Mouse (Mus musculus): Measurements from ENCODE around the gene Arhgap31.

The Arhgap31 gene

GRCm38 (mm10) chr16:38713404-38714258 is 557 bp upstream of the Arhgap31 start:
- Histone ChIP-seq H3K4me1 (replicated peaks; ENCODE audit: low read depth, low read length) (peaks cover 4% of the 10 kb centered on the region; the same call in 1 of the 2 replicates), H3K36me3 (ENCODE audit: insufficient read depth, low read length) (no peaks in the 10 kb centered on the region), H3K27me3 (ENCODE audit: insufficient read depth, low read length) (peaks cover 54% of the 10 kb centered on the region), H3K9me3 (ENCODE audit: low read length) (no peaks in the 10 kb centered on the region), H3K4me3 (replicated peaks; ENCODE audit: low read length) (peak overlapping the region; percentile 80)
- no peak for TF ChIP-seq POU5F1 (IDR thresholded peaks at IDR 0.05; ENCODE audit: borderline replicate concordance, low read length)
- TF ChIP-seq NANOG (IDR thresholded peaks at IDR 0.05; ENCODE audit: borderline replicate concordance, low read length), result no peak
- no peak for TF ChIP-seq CTCF (conservative IDR thresholded peaks at IDR 0.05; ENCODE audit: low read length)

DNA sequence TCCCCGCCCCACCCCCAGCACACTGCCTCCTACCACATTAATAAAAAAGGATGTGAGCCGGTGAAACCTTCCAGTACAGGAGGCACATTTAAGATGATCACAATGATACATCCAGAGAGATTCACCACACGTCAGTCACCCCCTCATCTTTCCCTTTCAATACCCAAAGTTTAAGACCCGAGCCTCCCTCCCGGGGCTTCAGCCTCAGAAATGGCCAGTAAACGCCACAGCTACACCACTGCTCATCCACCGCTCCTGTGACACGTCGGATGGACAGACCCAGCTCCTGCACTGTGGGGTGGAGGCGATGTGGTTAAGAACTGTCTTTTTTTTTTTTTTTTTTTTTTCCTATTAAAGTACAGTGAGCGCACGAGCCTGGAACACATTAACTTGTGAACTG is 969 bp downstream of the Arhgap31 start:
- Histone ChIP-seq H3K4me3 (replicated peaks; ENCODE audit: low read length) (peak overlapping the region; percentile 80), H3K9me3 (ENCODE audit: low read length) (no peaks in the 10 kb centered on the region), H3K4me1 (replicated peaks; ENCODE audit: low read depth, low read length) (peaks cover 4% of the 10 kb centered on the region; the same call in 1 of the 2 replicates), H3K36me3 (ENCODE audit: insufficient read depth, low read length) (no peaks in the 10 kb centered on the region), H3K27me3 (ENCODE audit: insufficient read depth, low read length) (peaks cover 68% of the 10 kb centered on the region)
- TF ChIP-seq CTCF (conservative IDR thresholded peaks at IDR 0.05; ENCODE audit: low read length) (no peak), POU5F1 (IDR thresholded peaks at IDR 0.05; ENCODE audit: borderline replicate concordance, low read length) (no peak), NANOG (IDR thresholded peaks at IDR 0.05; ENCODE audit: borderline replicate concordance, low read length) (no peak)

- H3K27me3 ChIP-seq (ENCODE audit: insufficient read depth, low read length), result peaks cover 77% of the 10 kb centered on the region
- no peak for TF ChIP-seq NANOG (IDR thresholded peaks at IDR 0.05; ENCODE audit: borderline replicate concordance, low read length)
- no peak for TF ChIP-seq POU5F1 (IDR thresholded peaks at IDR 0.05; ENCODE audit: borderline replicate concordance, low read length)
- no peak for TF ChIP-seq CTCF (conservative IDR thresholded peaks at IDR 0.05; ENCODE audit: low read length)
- H3K9me3 ChIP-seq (ENCODE audit: low read length), result no peaks in the 10 kb centered on the region
- H3K4me3 ChIP-seq (replicated peaks; ENCODE audit: low read length), result no peak overlapping the region
- peaks cover 4% of the 10 kb centered on the region; the same call in 1 of the 2 replicates for H3K4me1 ChIP-seq (replicated peaks; ENCODE audit: low read depth, low read length)
- no peaks in the 10 kb centered on the region for H3K36me3 ChIP-seq (ENCODE audit: insufficient read depth, low read length)
These were observed 1.8 kb downstream of the Arhgap31 start for GRCm38 (mm10) chr16:38711245-38711644.

- Histone ChIP-seq H3K9me3 (ENCODE audit: low read length) (no peaks in the 10 kb centered on the region), H3K27me3 (ENCODE audit: insufficient read depth, low read length) (peaks cover 80% of the 10 kb centered on the region), H3K4me1 (replicated peaks; ENCODE audit: low read depth, low read length) (peaks cover 4% of the 10 kb centered on the region; the same call in 1 of the 2 replicates), H3K4me3 (replicated peaks; ENCODE audit: low read length) (no peak overlapping the region), H3K36me3 (ENCODE audit: insufficient read depth, low read length) (no peaks in the 10 kb centered on the region)
- no peak for TF ChIP-seq POU5F1 (IDR thresholded peaks at IDR 0.05; ENCODE audit: borderline replicate concordance, low read length)
- no peak for TF ChIP-seq CTCF (conservative IDR thresholded peaks at IDR 0.05; ENCODE audit: low read length)
- TF ChIP-seq NANOG (IDR thresholded peaks at IDR 0.05; ENCODE audit: borderline replicate concordance, low read length), result no peak
These were observed 4.0 kb downstream of the Arhgap31 start for GRCm38 (mm10) chr16:38708962-38709520.

- Histone ChIP-seq H3K4me1 (replicated peaks; ENCODE audit: low read depth, low read length) (peaks cover 1% of the 10 kb centered on the region), H3K9me3 (ENCODE audit: low read length) (no peaks in the 10 kb centered on the region), H3K36me3 (ENCODE audit: insufficient read depth, low read length) (no peaks in the 10 kb centered on the region), H3K4me3 (replicated peaks; ENCODE audit: low read length) (no peak overlapping the region), H3K27me3 (ENCODE audit: insufficient read depth, low read length) (peaks cover 58% of the 10 kb centered on the region)
- TF ChIP-seq CTCF (conservative IDR thresholded peaks at IDR 0.05; ENCODE audit: low read length), result no peak
- TF ChIP-seq POU5F1 (IDR thresholded peaks at IDR 0.05; ENCODE audit: borderline replicate concordance, low read length), result no peak
- TF ChIP-seq NANOG (IDR thresholded peaks at IDR 0.05; ENCODE audit: borderline replicate concordance, low read length), result no peak
These were observed 6.3 kb downstream of the Arhgap31 start for GRCm38 (mm10) chr16:38706782-38707181.

DNA sequence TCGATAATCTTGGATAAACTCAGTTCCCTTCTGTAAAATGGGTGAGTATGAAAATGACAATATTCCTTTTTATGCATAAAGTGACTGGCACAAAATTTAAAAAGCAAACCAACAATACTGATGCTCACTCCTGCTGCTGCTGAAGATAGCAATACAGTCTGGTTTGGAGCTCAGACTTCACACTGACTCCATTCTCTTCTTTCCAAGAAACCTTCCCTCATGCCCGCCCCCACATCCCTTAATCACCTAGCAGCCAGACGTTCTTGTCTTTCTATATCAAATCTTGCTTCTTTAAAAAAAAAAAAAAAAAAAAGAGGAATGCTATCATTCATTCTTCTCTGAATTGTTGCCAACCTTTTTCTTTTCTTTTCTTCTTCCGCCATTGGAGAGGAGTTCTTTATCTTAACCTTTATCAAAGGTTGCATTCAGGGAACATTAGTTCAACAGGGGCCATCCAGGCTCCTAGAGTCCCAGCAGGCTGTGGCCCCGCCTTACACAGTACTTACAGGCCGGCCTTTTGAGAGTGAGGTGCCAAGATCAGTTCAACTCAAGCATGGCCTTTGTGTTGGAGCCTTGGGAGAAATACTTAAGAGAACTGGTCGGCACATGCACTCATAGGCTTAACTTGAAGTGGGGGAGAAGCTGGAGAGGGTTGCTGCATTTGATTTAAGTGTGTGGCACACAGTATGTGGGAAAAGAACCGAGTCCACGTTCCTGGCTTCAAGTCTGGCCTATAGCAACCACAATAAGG is 7.4 kb downstream of the Arhgap31 start:
- Histone ChIP-seq H3K4me3 (replicated peaks; ENCODE audit: low read length) (no peak overlapping the region), H3K36me3 (ENCODE audit: insufficient read depth, low read length) (no peaks in the 10 kb centered on the region), H3K27me3 (ENCODE audit: insufficient read depth, low read length) (peaks cover 47% of the 10 kb centered on the region), H3K9me3 (ENCODE audit: low read length) (no peaks in the 10 kb centered on the region), H3K4me1 (replicated peaks; ENCODE audit: low read depth, low read length) (peaks cover 7% of the 10 kb centered on the region)
- TF ChIP-seq POU5F1 (IDR thresholded peaks at IDR 0.05; ENCODE audit: borderline replicate concordance, low read length), result no peak
- no peak for TF ChIP-seq NANOG (IDR thresholded peaks at IDR 0.05; ENCODE audit: borderline replicate concordance, low read length)
- TF ChIP-seq CTCF (conservative IDR thresholded peaks at IDR 0.05; ENCODE audit: low read length), result no peak

- TF ChIP-seq POU5F1 (IDR thresholded peaks at IDR 0.05; ENCODE audit: borderline replicate concordance, low read length) (no peak), CTCF (conservative IDR thresholded peaks at IDR 0.05; ENCODE audit: low read length) (no peak), NANOG (IDR thresholded peaks at IDR 0.05; ENCODE audit: borderline replicate concordance, low read length) (no peak)
- H3K4me3 ChIP-seq (replicated peaks; ENCODE audit: low read length), result no peak overlapping the region
These were observed 9.6 kb downstream of the Arhgap31 start for GRCm38 (mm10) chr16:38703501-38703900.

GRCm38 (mm10) chr16:38702316-38702715 is 10.8 kb downstream of the Arhgap31 start:
- no peaks in the 10 kb centered on the region for H3K36me3 ChIP-seq (ENCODE audit: insufficient read depth, low read length)
- no peak overlapping the region for H3K4me3 ChIP-seq (replicated peaks; ENCODE audit: low read length)
- H3K9me3 ChIP-seq (ENCODE audit: low read length), result no peaks in the 10 kb centered on the region
- peaks cover 8% of the 10 kb centered on the region for H3K4me1 ChIP-seq (replicated peaks; ENCODE audit: low read depth, low read length)
- peaks cover 15% of the 10 kb centered on the region for H3K27me3 ChIP-seq (ENCODE audit: insufficient read depth, low read length)
- TF ChIP-seq NANOG (IDR thresholded peaks at IDR 0.05; ENCODE audit: borderline replicate concordance, low read length) (no peak), CTCF (conservative IDR thresholded peaks at IDR 0.05; ENCODE audit: low read length) (no peak), POU5F1 (IDR thresholded peaks at IDR 0.05; ENCODE audit: borderline replicate concordance, low read length) (no peak)

More at GRCm38 (mm10) chr16:38703501-38703900, 9.6 kb downstream of the Arhgap31 start:
- Histone ChIP-seq H3K36me3 (ENCODE audit: insufficient read depth, low read length) (no peaks in the 10 kb centered on the region), H3K27me3 (ENCODE audit: insufficient read depth, low read length) (peaks cover 26% of the 10 kb centered on the region), H3K4me1 (replicated peaks; ENCODE audit: low read depth, low read length) (peaks cover 8% of the 10 kb centered on the region), H3K9me3 (ENCODE audit: low read length) (no peaks in the 10 kb centered on the region)

Data from E14TG2a.4 (cell line).